Mouse (Mus musculus) bone marrow, adult 2 months (tissue): ENCODE data around the gene H1foo.

ENCODE experiments used
- CTCF ChIP-seq: fragments of 200-500 bp; IDR thresholded peaks from 2 replicates; pipeline ENCODE4 v1.5.1; 2011; ENCODE audit warnings: low read length, control low read depth; ENCODE audit not compliant: control insufficient read depth, insufficient read depth
- POLR2A ChIP-seq: fragments of 200-500 bp; IDR thresholded peaks from 2 replicates; pipeline ENCODE4 v1.6.1; 2011; ENCODE audit warnings: low read depth, mild to moderate bottlenecking, control low read depth, low read length, borderline replicate concordance; ENCODE audit not compliant: control insufficient read depth

DNA sequence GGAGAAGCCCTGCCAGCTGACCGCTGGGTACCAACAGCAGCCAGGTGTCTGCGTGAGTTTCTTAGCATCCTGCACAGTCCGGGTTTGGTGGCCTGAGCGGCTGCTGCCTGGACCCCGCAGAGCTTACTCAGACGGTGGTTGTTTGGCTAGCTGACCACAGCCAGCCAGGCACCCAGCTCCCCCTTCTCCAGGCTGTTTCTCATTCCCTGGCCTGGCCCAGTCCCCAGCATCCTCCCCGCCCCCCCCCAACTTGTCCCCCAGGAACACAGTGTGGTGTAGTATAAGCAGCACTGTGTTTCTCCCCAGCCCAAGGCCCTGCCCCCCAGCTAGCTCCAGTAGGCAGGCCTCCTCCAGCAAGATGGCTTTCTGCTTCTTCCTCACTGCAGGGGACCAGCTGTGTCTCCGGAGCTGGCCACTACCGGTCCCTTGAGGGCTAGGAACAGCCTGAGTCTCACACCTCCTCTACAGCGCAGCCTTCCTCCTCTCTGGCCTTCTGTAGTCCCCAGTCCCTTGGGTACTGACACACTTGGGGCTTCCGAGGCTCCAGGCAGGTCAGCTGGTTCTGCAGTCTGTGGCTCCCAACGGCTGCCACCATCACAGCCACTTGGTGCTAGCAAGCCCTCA lies 41.8 kb downstream of the H1foo start:
- TF ChIP-seq POLR2A, result no peak
- no peak for TF ChIP-seq CTCF
